Mouse (Mus musculus) forebrain, embryonic 16.5 days (tissue): ENCODE data around the gene Neto2. TPM values are rescaled to one million over a fixed set of nuclear protein-coding genes. Genes with fewer than 3 reads are reported as not detected.
A peak's percentile ranks its signal among the peaks of the same experiment; 100 is the strongest.

ENCODE experiments used
- ATAC-seq: fragments of 200-750 bp; cut with Nextera tagmentation; 2 replicates; pipeline ENCODE4 v1.8.0; 2017; ENCODE audit warnings: mild to moderate bottlenecking, moderate library complexity
- H3K27ac ChIP-seq: fragments of 300-500 bp; sonication (generic); 2 replicates; pipeline ENCODE4 v1.5.1; 2014; ENCODE audit warnings: low read length, control low read depth
- H3K27me3 ChIP-seq: fragments of 300-500 bp; sonication (generic); replicated peaks from 2 replicates; pipeline ENCODE4 v1.6.1; 2014; ENCODE audit warnings: low read length; ENCODE audit not compliant: control insufficient read depth, insufficient read depth
- H3K36me3 ChIP-seq: fragments of 300-500 bp; sonication (generic); 2 replicates; pipeline ENCODE4 v1.6.1; 2014; ENCODE audit not compliant: control insufficient read depth, insufficient read depth
- H3K4me1 ChIP-seq: fragments of 300-500 bp; sonication (generic); replicated peaks from 2 replicates; pipeline ENCODE4 v1.6.1; 2014; ENCODE audit warnings: low read length; ENCODE audit not compliant: control insufficient read depth, insufficient read depth
- H3K4me2 ChIP-seq: fragments of 300-500 bp; sonication (generic); 2 replicates; pipeline ENCODE4 v1.6.1; 2014; ENCODE audit warnings: mild to moderate bottlenecking, low read length, control low read depth
- H3K4me3 ChIP-seq: fragments of 300-500 bp; sonication (generic); replicated peaks from 2 replicates; pipeline ENCODE4 v1.5.1; 2014; ENCODE audit warnings: mild to moderate bottlenecking, low read length, control low read depth
- H3K9ac ChIP-seq: fragments of 300-500 bp; sonication (generic); replicated peaks from 2 replicates; pipeline ENCODE4 v1.6.1; 2014; ENCODE audit warnings: low read depth, low read length, control low read depth
- H3K9me3 ChIP-seq: fragments of 300-500 bp; sonication (generic); 2 replicates; pipeline ENCODE4 v1.6.1; 2016; ENCODE audit warnings: low read length; ENCODE audit not compliant: control insufficient read depth
- WGBS: fragments of 180-500 bp; shearing (Covaris S2); extraction: QIAGEN DNeasy Blood & Tissue Kit; methylation state at CpG from one replicate; pipeline ENCODE4 v1.1.7; 2014; 5-methylcytosine and 5-hydroxymethylcytosine counted together
- polyA plus RNA-seq: library from polyadenylated mRNA; unstranded; fragments of >200 nt; fragmentation: Nextera tagmentation; extraction: Ambion mirVana; gene quantifications from 2 replicates; pipeline ENCODE4 v1.2.1, GENCODE M21; 2015

Neto2 gene
- polyA plus RNA-seq, result 77.2 and 87.7 TPM in 2 replicates

GRCm38 (mm10) chr8:85700751-85701351, at the start of gene Neto2:
TSS of gene Neto2 (minus strand) at chr8:85700924.
- Histone ChIP-seq H3K4me2 (peak within 1 kb of the TSS; percentile 69), H3K27me3 (peaks cover 4% of the 10 kb centered on the region; the same call in 1 of the 2 replicates), H3K27ac (peak within 1 kb of the TSS; percentile 99), H3K36me3 (no peaks in the 10 kb centered on the region), H3K4me3 (peak within 1 kb of the TSS; percentile 86), H3K4me1 (peaks cover 9% of the 10 kb centered on the region), H3K9me3 (no peaks in the 10 kb centered on the region), H3K9ac (peak within 1 kb of the TSS; percentile 93)
- peak; percentile 92 for ATAC-seq
- WGBS, result 3% methylated on average over 65 of the region's 65 CpGs

GRCm38 (mm10) chr8:85745053-85745452, 44.3 kb upstream of the Neto2 start:
- H3K4me1 ChIP-seq, result no peaks in the 10 kb centered on the region
- no peak for ATAC-seq
- H3K27ac ChIP-seq, result no peak overlapping the region
- 93% methylated on average over 2 of the region's 2 CpGs for WGBS
- no peaks in the 10 kb centered on the region for H3K9me3 ChIP-seq
- no peaks in the 10 kb centered on the region for H3K27me3 ChIP-seq
- H3K9ac ChIP-seq, result no peak overlapping the region
- H3K4me2 ChIP-seq, result no peak overlapping the region
- no peak overlapping the region for H3K4me3 ChIP-seq
- H3K36me3 ChIP-seq, result no peaks in the 10 kb centered on the region

GRCm38 (mm10) chr8:85730545-85730944, 29.8 kb upstream of the Neto2 start:
- H3K27me3 ChIP-seq, result no peaks in the 10 kb centered on the region
- H3K27ac ChIP-seq, result no peak overlapping the region
- H3K4me1 ChIP-seq, result no peaks in the 10 kb centered on the region
- no peak overlapping the region for H3K4me2 ChIP-seq
- no peak for ATAC-seq
- H3K9ac ChIP-seq, result no peak overlapping the region
- H3K4me3 ChIP-seq, result no peak overlapping the region
- 88% methylated on average over 3 of the region's 3 CpGs for WGBS
- H3K36me3 ChIP-seq, result peaks cover 2% of the 10 kb centered on the region; the same call in 1 of the 2 replicates
- H3K9me3 ChIP-seq, result no peaks in the 10 kb centered on the region

GRCm38 (mm10) chr8:85717271-85717670, 16.5 kb upstream of the Neto2 start:
- 87% methylated on average over 5 of the region's 5 CpGs for WGBS
- Histone ChIP-seq H3K27ac (no peak overlapping the region), H3K9me3 (no peaks in the 10 kb centered on the region)

GRCm38 (mm10) chr8:85716696-85717095, 16.0 kb upstream of the Neto2 start:
- no peak overlapping the region for H3K9ac ChIP-seq
- H3K27me3 ChIP-seq, result no peaks in the 10 kb centered on the region
- H3K4me3 ChIP-seq, result no peak overlapping the region
- H3K4me2 ChIP-seq, result no peak overlapping the region
- 94% methylated on average over 4 of the region's 4 CpGs for whole genome bisulfite sequencing
- H3K4me1 ChIP-seq, result no peaks in the 10 kb centered on the region
- peaks cover 2% of the 10 kb centered on the region; the same call in 1 of the 2 replicates for H3K36me3 ChIP-seq
- H3K27ac ChIP-seq, result no peak overlapping the region
- no peaks in the 10 kb centered on the region for H3K9me3 ChIP-seq
- ATAC-seq, result no peak

More at GRCm38 (mm10) chr8:85717271-85717670, 16.5 kb upstream of the Neto2 start:
- Histone ChIP-seq H3K4me3 (no peak overlapping the region), H3K27me3 (no peaks in the 10 kb centered on the region), H3K9ac (no peak overlapping the region), H3K4me1 (no peaks in the 10 kb centered on the region), H3K36me3 (peaks cover 4% of the 10 kb centered on the region; the same call in 1 of the 2 replicates), H3K4me2 (no peak overlapping the region)
- ATAC-seq, result no peak

GRCm38 (mm10) chr8:85706988-85707387, 6.3 kb upstream of the Neto2 start:
- Histone ChIP-seq H3K9ac (no peak overlapping the region), H3K36me3 (no peaks in the 10 kb centered on the region), H3K4me1 (no peaks in the 10 kb centered on the region), H3K9me3 (no peaks in the 10 kb centered on the region), H3K4me2 (no peak overlapping the region), H3K27ac (no peak overlapping the region), H3K27me3 (peaks cover 4% of the 10 kb centered on the region; the same call in 1 of the 2 replicates), H3K4me3 (no peak overlapping the region)
- WGBS, result 79% methylated on average over 2 of the region's 2 CpGs
- no peak for ATAC-seq

GRCm38 (mm10) chr8:85700101-85700750, 498 bp downstream of the Neto2 start:
- Histone ChIP-seq H3K9ac (peak overlapping the region; percentile 93), H3K4me2 (peak overlapping the region; percentile 69), H3K4me3 (peak overlapping the region; percentile 86), H3K4me1 (peaks cover 9% of the 10 kb centered on the region), H3K27ac (peak overlapping the region; percentile 99), H3K36me3 (no peaks in the 10 kb centered on the region), H3K27me3 (peaks cover 4% of the 10 kb centered on the region; the same call in 1 of the 2 replicates), H3K9me3 (no peaks in the 10 kb centered on the region)
- whole genome bisulfite sequencing, result 0% methylated on average over 83 of the region's 84 CpGs
- peak; percentile 98 for ATAC-seq

GRCm38 (mm10) chr8:85699051-85699450, 1.7 kb downstream of the Neto2 start:
- peak; percentile 29 for ATAC-seq
- H3K36me3 ChIP-seq, result no peaks in the 10 kb centered on the region
- peak overlapping the region; percentile 60 for H3K4me2 ChIP-seq
- H3K27me3 ChIP-seq, result peaks cover 2% of the 10 kb centered on the region; the same call in 1 of the 2 replicates
- H3K4me3 ChIP-seq, result peak overlapping the region; percentile 45
- H3K27ac ChIP-seq, result no peak overlapping the region
- peaks cover 9% of the 10 kb centered on the region for H3K4me1 ChIP-seq
- WGBS, result 0% methylated on average over 6 of the region's 6 CpGs
- H3K9ac ChIP-seq, result no peak overlapping the region
- H3K9me3 ChIP-seq, result no peaks in the 10 kb centered on the region

GRCm38 (mm10) chr8:85665146-85665545, 35.6 kb downstream of the Neto2 start:
- H3K36me3 ChIP-seq, result peaks cover 6% of the 10 kb centered on the region; the same call in 1 of the 2 replicates
- no peak overlapping the region for H3K9ac ChIP-seq
- no peak for ATAC-seq
- H3K27me3 ChIP-seq, result no peaks in the 10 kb centered on the region
- H3K4me1 ChIP-seq, result no peaks in the 10 kb centered on the region
- H3K27ac ChIP-seq, result no peak overlapping the region
- H3K9me3 ChIP-seq, result no peaks in the 10 kb centered on the region
- no peak overlapping the region for H3K4me3 ChIP-seq
- H3K4me2 ChIP-seq, result no peak overlapping the region
